Mouse (Mus musculus) left cerebral cortex, adult 2 months (tissue): ENCODE results near the gene Fgf2. TPM values are rescaled to one million over a fixed set of nuclear protein-coding genes. Genes with fewer than 3 reads are reported as not detected.

ENCODE experiments used
- DNase-seq, 2 experiments: peaks; one replicate each; pipeline ENCODE4 v3.0.0; 2021 to 2022; ENCODE audit warnings: low spot score in 2 of 2, mixed read lengths in 1 of 2; ENCODE audit errors: extremely low spot score in 1 of 2
- H3K27ac ChIP-seq: fragments of 200-600 bp; 2 replicates; pipeline ENCODE4 v1.8.1; 2022
- H3K4me3 ChIP-seq: fragments of 200-600 bp; 2 replicates; pipeline ENCODE4 v1.8.1; 2022
- CTCF ChIP-seq: fragments of 200-600 bp; IDR thresholded peaks from 2 replicates; pipeline ENCODE4 v1.8.1; 2022; ENCODE audit warnings: antibody characterized with exemption, mild to moderate bottlenecking, moderate library complexity
- intact Hi-C: fragments of 180-260 bp; cut with DNase I; formaldehyde crosslinking; loops from one replicate; pipeline ENCODE4 v1.15.1; 2025
- total RNA-seq, 2 experiments: library from RNA; stranded (reverse); gene quantifications; 2 replicates each; pipeline ENCODE4 v1.2.3; 2021

Gene Fgf2
- total RNA-seq, 2 experiments from 2014 or later: 4.2 to 4.4 TPM

GRCm38 (mm10) chr3:37421179-37421578 lies 73.0 kb downstream of the Fgf2 start:
- intact Hi-C loops: no loop called here
- no peak for DNase-seq
- H3K27ac ChIP-seq: no peak overlapping the region
- peak overlapping the region; percentile 67 for H3K4me3 ChIP-seq
- TF ChIP-seq CTCF: no peak

GRCm38 (mm10) chr3:37426069-37426468 lies 77.9 kb downstream of the Fgf2 start:
- Histone ChIP-seq H3K4me3 (no peak overlapping the region), H3K27ac (no peak overlapping the region)
- TF ChIP-seq CTCF: no peak

GRCm38 (mm10) chr3:37430359-37430758 lies 82.2 kb downstream of the Fgf2 start:
- Histone ChIP-seq H3K27ac (no peak overlapping the region), H3K4me3 (no peak overlapping the region)
- no peak for TF ChIP-seq CTCF
- intact Hi-C loops: no loop called here
- no peak for DNase-seq

More at GRCm38 (mm10) chr3:37426069-37426468, 77.9 kb downstream of the Fgf2 start:
- intact Hi-C loops: no loop called here
- no peak for DNase-seq

- intact Hi-C loops: no loop called here
- no peak for TF ChIP-seq CTCF
- Histone ChIP-seq H3K4me3 (no peak overlapping the region), H3K27ac (no peak overlapping the region)
- DNase-seq: no peak
Measured at GRCm38 (mm10) chr3:37439770-37440169, 91.6 kb downstream of the Fgf2 start.

- no peak for DNase-seq
- intact Hi-C loops: no loop called here
- TF ChIP-seq CTCF: no peak
- Histone ChIP-seq H3K4me3 (no peak overlapping the region), H3K27ac (no peak overlapping the region)
Measured at GRCm38 (mm10) chr3:37443409-37443808, 95.3 kb downstream of the Fgf2 start.

- TF ChIP-seq CTCF: no peak
- no peak overlapping the region for H3K4me3 ChIP-seq
- intact Hi-C loops: no loop called here
- DNase-seq: no peak
- H3K27ac ChIP-seq: no peak overlapping the region
Measured at GRCm38 (mm10) chr3:37455992-37456391, 107.8 kb downstream of the Fgf2 start.

Other genes starting within 250 kb of the Fgf2 start
- not detected for gene Il2, start 222.4 kb upstream of the Fgf2 start, total RNA-seq
- gene Il21, start 115.7 kb upstream of the Fgf2 start, total RNA-seq: under 1 TPM in 1 of 2 experiments, not detected in 1; 0.14 TPM
- gene Bbs12, start 35.8 kb upstream of the Fgf2 start, total RNA-seq: 1 to 10 TPM; 5.5 to 6.0 TPM
- 10 to 100 TPM in 1 of 2 experiments, 1 to 10 TPM in 1; 9.3 to 11.6 TPM for gene Cetn4, start 35.6 kb upstream of the Fgf2 start, total RNA-seq
- 10 to 100 TPM; 19.1 to 20.4 TPM for gene Spata5, start 71.5 kb downstream of the Fgf2 start, total RNA-seq
- 1 to 10 TPM; 6.2 to 8.4 TPM for gene Nudt6, start 71.9 kb downstream of the Fgf2 start, total RNA-seq